Mouse (Mus musculus) heart, embryonic 11.5 days (tissue): ENCODE measurements at regions not wholly inside any gene's neighbourhood (a gene's known extent, or its start where the extent isn't known, plus 50 kb on each side); places are given as distances from the start of the nearest gene placed in this dataset.

ENCODE experiments used
- ATAC-seq: fragments of 200-750 bp; cut with Nextera tagmentation; replicated peaks from 2 replicates; pipeline ENCODE4 v1.8.0; 2017; ENCODE audit warnings: moderate library complexity; ENCODE audit not compliant: insufficient number of reproducible peaks, low FRiP score, low TSS enrichment
- H3K27ac ChIP-seq: fragments of 300-500 bp; sonication (generic); 2 replicates; pipeline ENCODE4 v1.5.1; 2014; ENCODE audit warnings: mild to moderate bottlenecking, low read depth, low read length
- H3K27me3 ChIP-seq: fragments of 300-500 bp; sonication (generic); 2 replicates; pipeline ENCODE4 v1.6.1; 2014; ENCODE audit warnings: mild to moderate bottlenecking, low read length, mixed read lengths; ENCODE audit not compliant: control insufficient read depth, insufficient read depth
- H3K36me3 ChIP-seq: fragments of 300-500 bp; sonication (generic); 2 replicates; pipeline ENCODE4 v1.6.1; 2014; ENCODE audit warnings: mild to moderate bottlenecking, low read length, moderate library complexity, mixed read lengths; ENCODE audit not compliant: control insufficient read depth, insufficient read depth
- H3K4me1 ChIP-seq: fragments of 300-500 bp; sonication (generic); 2 replicates; pipeline ENCODE4 v1.6.1; 2014; ENCODE audit warnings: low read length; ENCODE audit not compliant: control insufficient read depth, insufficient read depth
- H3K4me2 ChIP-seq: fragments of 300-500 bp; sonication (generic); 2 replicates; pipeline ENCODE4 v1.6.1; 2014; ENCODE audit warnings: mild to moderate bottlenecking, moderate library complexity
- H3K4me3 ChIP-seq: fragments of 300-500 bp; sonication (generic); 2 replicates; pipeline ENCODE4 v1.5.1; 2014; ENCODE audit warnings: low read depth, low read length
- H3K9ac ChIP-seq: fragments of 300-500 bp; sonication (generic); 2 replicates; pipeline ENCODE4 v1.6.1; 2014; ENCODE audit warnings: mild to moderate bottlenecking, low read depth, low read length, moderate library complexity
- H3K9me3 ChIP-seq: fragments of 300-500 bp; sonication (generic); replicated peaks from 2 replicates; pipeline ENCODE4 v1.6.1; 2016; ENCODE audit warnings: low read length; ENCODE audit not compliant: control insufficient read depth
- WGBS: fragments of 180-500 bp; shearing (Covaris S2); extraction: QIAGEN DNeasy Blood & Tissue Kit; methylation state at CpG from one replicate; pipeline ENCODE4 v1.1.7; 2014; ENCODE audit not compliant: insufficient replicate concordance; 5-methylcytosine and 5-hydroxymethylcytosine counted together

DNA sequence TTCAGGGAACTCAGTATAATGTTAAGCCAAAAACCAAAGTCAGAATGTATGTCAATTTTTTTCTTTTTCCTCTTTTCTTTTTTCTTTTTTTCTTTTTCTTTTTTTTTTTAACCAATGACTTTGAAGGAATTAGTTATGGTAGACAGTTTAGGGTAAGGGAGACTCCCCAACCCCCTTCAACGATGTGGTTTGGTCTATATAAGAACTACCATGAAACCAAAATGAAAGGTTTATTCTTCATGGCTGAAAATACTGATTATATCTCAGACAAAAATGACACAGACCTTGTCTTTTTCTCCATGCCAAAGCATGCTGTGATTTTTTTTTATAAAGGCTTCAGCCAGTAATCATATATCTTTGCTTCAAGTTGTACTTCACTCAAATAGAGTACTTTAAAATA is 526.7 kb downstream of the Ptprc start:
- Histone ChIP-seq H3K27me3 (no peaks in the 10 kb centered on the region), H3K27ac (no peak overlapping the region), H3K9me3 (no peaks in the 10 kb centered on the region), H3K4me1 (peaks cover 3% of the 10 kb centered on the region; the same call in 1 of the 2 replicates), H3K4me2 (no peak overlapping the region), H3K4me3 (no peak overlapping the region), H3K9ac (no peak overlapping the region), H3K36me3 (no peaks in the 10 kb centered on the region)
- ATAC-seq: no peak
- 84% methylated on average over 1 of the region's 1 CpGs for WGBS

DNA sequence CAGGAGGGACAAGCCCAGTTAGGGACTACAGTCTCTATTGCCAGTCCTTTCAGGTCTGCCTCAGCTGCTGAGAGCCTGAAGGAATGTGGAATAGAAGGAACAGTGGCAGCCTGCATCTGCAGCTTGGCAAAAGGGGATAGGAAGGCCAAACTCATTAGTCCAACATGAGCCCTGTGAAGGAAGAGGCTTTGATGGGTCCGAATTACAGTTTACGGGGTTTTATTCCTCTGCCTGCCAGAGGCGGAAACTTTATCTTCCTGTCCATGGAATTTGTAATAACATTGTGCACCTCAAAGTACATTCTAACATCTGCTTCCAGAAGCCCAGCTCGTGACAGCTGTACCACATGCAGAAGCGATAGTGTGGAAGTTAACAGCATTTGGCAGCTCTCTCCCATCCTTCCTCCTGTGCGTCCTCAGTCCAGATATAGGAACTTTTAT is 530.9 kb downstream of the Ptprc start:
- Histone ChIP-seq H3K36me3 (no peaks in the 10 kb centered on the region), H3K4me1 (no peaks in the 10 kb centered on the region), H3K4me3 (no peak overlapping the region), H3K9ac (no peak overlapping the region), H3K27me3 (no peaks in the 10 kb centered on the region), H3K4me2 (no peak overlapping the region), H3K27ac (no peak overlapping the region), H3K9me3 (no peaks in the 10 kb centered on the region)
- 61% methylated on average over 6 of the region's 6 CpGs for WGBS
- ATAC-seq: peak; percentile 10; the same call in 1 of the 2 replicates

DNA sequence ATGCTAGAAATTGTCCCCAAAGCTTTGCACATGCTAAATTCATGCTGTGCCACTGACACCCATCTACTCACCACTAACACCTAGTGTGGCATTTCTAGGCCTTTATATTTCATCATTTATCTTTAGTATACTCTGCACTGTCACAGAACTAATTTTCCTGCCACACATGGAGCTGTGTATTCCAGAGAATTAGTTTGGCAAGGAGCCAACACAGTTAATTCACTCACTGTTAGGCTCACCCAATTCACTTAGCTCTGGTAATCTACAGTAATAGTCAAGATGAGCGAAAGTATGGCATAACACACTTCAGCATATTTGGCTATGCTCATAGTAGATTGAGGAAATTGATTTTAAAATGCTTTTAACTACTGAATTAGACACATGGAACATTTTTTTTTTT is 532.0 kb downstream of the Ptprc start:
- no peaks in the 10 kb centered on the region for H3K36me3 ChIP-seq
- WGBS: 77% methylated on average over 1 of the region's 1 CpGs
- H3K4me1 ChIP-seq: no peaks in the 10 kb centered on the region
- H3K9me3 ChIP-seq: no peaks in the 10 kb centered on the region
- no peak overlapping the region for H3K27ac ChIP-seq
- no peak overlapping the region for H3K4me3 ChIP-seq
- no peak overlapping the region for H3K4me2 ChIP-seq
- H3K27me3 ChIP-seq: no peaks in the 10 kb centered on the region
- ATAC-seq: no peak
- no peak overlapping the region for H3K9ac ChIP-seq

DNA sequence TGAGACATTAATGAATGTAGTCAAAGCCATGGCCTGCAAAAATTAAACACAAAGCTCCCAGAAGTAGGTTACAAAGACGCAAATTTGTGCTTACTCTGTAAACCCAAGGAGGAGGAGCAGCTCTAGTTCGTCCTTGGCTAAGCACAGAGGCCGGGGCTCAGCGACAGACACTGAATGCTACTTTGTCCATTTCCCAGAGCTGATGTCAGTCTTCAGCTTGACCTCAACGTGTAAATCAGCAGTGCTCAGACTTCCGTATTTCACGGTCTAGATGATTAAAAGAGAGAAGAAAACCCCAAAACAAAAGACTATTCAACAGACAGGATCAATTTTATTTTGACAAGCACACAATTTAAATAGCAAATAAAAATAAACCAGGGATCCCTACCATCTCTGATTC is 534.7 kb downstream of the Ptprc start:
- no peak for ATAC-seq

DNA sequence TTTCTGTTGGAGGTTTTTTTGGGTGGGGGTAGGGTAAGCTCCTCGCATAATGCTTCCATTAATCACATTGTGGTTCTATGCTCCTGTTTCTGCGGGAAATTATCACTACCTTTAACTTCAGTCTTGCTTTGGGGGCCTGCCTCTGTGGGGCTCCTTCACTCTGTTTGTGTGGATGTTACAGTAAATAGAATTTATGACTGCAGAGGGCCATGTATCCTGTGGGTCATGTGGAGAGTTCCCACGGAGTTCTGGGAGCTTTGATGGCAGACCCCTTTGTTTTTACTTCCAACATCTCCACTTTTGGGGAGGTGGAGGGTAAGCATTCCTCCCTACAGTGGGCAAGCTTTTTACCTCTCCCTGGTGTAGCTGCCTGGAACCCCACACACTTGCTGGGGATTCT is 538.6 kb downstream of the Ptprc start:
- Histone ChIP-seq H3K27ac (no peak overlapping the region), H3K4me3 (no peak overlapping the region), H3K9ac (no peak overlapping the region), H3K4me1 (no peaks in the 10 kb centered on the region), H3K36me3 (no peaks in the 10 kb centered on the region), H3K27me3 (no peaks in the 10 kb centered on the region), H3K4me2 (no peak overlapping the region), H3K9me3 (no peaks in the 10 kb centered on the region)
- no peak for ATAC-seq
- WGBS: 42% methylated on average over 3 of the region's 3 CpGs

More for the DNA sequence above, 534.7 kb downstream of the Ptprc start:
- Histone ChIP-seq H3K4me3 (no peak overlapping the region), H3K9me3 (no peaks in the 10 kb centered on the region), H3K4me2 (no peak overlapping the region), H3K4me1 (no peaks in the 10 kb centered on the region), H3K9ac (no peak overlapping the region), H3K27me3 (no peaks in the 10 kb centered on the region), H3K27ac (no peak overlapping the region), H3K36me3 (no peaks in the 10 kb centered on the region)
- WGBS: 47% methylated on average over 7 of the region's 7 CpGs

DNA sequence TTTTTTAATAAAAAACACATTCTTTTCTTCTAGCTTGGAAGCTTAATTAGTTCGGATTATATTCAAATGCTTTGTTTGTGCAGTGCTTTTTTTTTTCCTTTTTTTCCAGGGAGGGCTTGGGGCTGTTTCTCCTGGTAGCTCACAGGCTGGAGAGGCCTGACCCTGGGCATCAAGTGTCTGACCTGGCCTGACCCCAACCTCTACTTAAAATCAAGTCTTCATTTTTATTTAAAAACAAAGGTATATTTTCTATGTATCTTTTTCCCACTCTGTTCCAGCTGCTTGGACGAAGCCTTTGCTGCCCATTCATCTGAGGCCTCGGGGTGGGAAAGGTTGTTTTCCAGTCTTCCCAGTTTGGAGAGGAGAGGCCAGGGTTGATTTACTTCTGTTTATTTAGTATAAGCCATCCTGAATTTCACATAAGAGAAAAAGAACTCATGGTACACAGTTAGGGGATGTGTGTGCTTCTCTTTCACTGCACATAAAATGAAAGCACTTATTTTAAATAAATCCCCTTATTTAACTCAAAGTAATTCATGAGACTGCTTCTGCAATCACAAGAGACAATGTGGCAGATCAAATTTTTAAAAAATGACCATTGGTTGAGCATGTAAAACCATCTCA is 539.1 kb downstream of the Ptprc start:
- no peak overlapping the region for H3K27ac ChIP-seq
- ATAC-seq: no peak
- H3K9ac ChIP-seq: no peak overlapping the region
- WGBS: 62% methylated on average over 3 of the region's 3 CpGs
- no peak overlapping the region for H3K4me3 ChIP-seq
- H3K36me3 ChIP-seq: no peaks in the 10 kb centered on the region
- H3K27me3 ChIP-seq: no peaks in the 10 kb centered on the region
- no peak overlapping the region for H3K4me2 ChIP-seq
- no peaks in the 10 kb centered on the region for H3K4me1 ChIP-seq
- no peaks in the 10 kb centered on the region for H3K9me3 ChIP-seq

DNA sequence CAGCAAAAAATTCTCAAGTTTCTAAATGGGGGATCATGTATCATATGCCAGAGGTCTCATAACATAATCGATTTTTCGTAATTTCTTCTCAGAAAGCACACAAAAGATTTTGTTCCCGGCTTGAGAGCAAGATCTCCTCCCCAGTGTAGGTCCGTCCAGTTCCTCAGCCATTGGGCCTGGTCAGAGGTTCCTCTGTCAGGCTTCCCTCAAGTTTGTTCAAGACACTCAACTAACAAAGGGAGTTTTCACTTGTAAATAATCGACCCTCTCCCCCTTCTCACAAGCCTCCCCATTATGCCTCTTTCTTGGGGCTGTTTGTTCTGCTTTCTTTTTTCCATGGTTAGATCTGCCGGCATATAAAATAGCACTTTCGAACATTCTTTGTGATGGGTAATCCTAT is 539.7 kb downstream of the Ptprc start:
- Histone ChIP-seq H3K4me2 (no peak overlapping the region), H3K9me3 (no peaks in the 10 kb centered on the region), H3K9ac (no peak overlapping the region), H3K4me3 (no peak overlapping the region), H3K36me3 (no peaks in the 10 kb centered on the region), H3K27me3 (no peaks in the 10 kb centered on the region), H3K4me1 (no peaks in the 10 kb centered on the region), H3K27ac (no peak overlapping the region)
- ATAC-seq: no peak
- 71% methylated on average over 7 of the region's 7 CpGs for WGBS

DNA sequence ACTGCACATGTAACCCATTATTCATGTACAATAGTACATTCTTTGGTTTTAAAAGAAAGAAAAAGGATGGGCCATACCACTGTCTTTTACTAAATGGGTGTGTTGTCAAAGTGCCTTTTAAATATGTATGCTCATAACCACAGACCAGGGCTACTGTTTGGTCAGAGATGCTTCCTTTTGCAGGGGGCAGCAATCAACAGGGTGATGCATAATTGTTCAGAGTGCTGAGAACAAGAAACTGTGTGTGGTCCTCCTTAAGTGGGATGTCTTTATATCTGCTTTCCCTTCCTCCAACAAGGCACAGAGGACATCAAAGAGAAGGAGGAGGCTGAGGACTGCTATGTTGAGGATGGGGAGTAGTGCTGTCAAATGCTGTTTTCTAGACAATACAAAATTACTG is 544.0 kb downstream of the Ptprc start:
- no peak overlapping the region for H3K4me2 ChIP-seq
- H3K4me1 ChIP-seq: no peaks in the 10 kb centered on the region
- H3K27me3 ChIP-seq: no peaks in the 10 kb centered on the region
- H3K9me3 ChIP-seq: no peaks in the 10 kb centered on the region
- no peak for ATAC-seq
- H3K27ac ChIP-seq: no peak overlapping the region
- H3K9ac ChIP-seq: no peak overlapping the region
- no peaks in the 10 kb centered on the region for H3K36me3 ChIP-seq
- no peak overlapping the region for H3K4me3 ChIP-seq

DNA sequence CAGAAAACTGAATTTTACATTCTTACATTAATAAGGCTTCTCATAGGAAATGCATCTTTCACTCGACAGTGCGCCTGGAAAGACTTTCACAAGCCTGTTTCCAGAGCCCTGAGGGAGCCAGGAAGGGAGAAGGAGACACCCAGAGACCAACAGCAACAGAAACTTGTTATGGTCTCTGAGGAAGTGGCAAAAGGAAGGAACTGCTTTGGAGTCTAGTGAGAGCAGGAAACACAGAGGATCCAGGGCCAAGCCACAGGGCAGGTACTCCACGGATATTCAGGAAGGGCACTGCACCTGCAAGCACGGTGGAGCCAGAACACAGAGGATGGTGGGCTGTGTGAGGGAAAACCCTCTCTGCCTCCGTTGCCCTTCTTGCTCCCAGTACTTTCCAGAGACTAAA is 554.8 kb downstream of the Ptprc start:
- no peaks in the 10 kb centered on the region for H3K9me3 ChIP-seq
- no peak overlapping the region for H3K4me2 ChIP-seq
- H3K4me3 ChIP-seq: no peak overlapping the region
- H3K4me1 ChIP-seq: no peaks in the 10 kb centered on the region
- ATAC-seq: no peak
- no peak overlapping the region for H3K27ac ChIP-seq
- H3K27me3 ChIP-seq: no peaks in the 10 kb centered on the region
- H3K9ac ChIP-seq: no peak overlapping the region
- no peaks in the 10 kb centered on the region for H3K36me3 ChIP-seq
- WGBS: 71% methylated on average over 5 of the region's 5 CpGs
